Mouse (Mus musculus) megakaryocyte, embryonic 14.5 days (primary cell): Measurements from ENCODE around the gene Znrf1.

Source experiments
- FLI1 ChIP-seq: IDR thresholded peaks from 2 replicates; pipeline ENCODE4 v1.6.1; 2012; ENCODE audit warnings: low read length, inconsistent platforms, mixed read lengths
- GATA1 ChIP-seq: IDR thresholded peaks from 3 replicates; pipeline ENCODE4 v1.6.1; 2012; ENCODE audit warnings: mixed read lengths, low read length, inconsistent platforms, borderline replicate concordance

GRCm38 (mm10) chr8:111496326-111496725 is 39.6 kb upstream of the Znrf1 start:
- TF ChIP-seq GATA1 (no peak), FLI1 (no peak)
